Mouse (Mus musculus) heart, postnatal 36 days (tissue): ENCODE results near the gene Fgf14. TPM values are rescaled to one million over a fixed set of nuclear protein-coding genes. Genes with fewer than 3 reads are reported as not detected.
"Not testable (repeated sequence)": the region's sequence is repeated elsewhere in the genome, so short reads cannot be mapped to it uniquely, and the experiment has no call there.

Source experiments
- DNase-seq, 2 experiments: peaks; one replicate each; pipeline ENCODE4 v3.0.0; 2021 to 2022
- intact Hi-C: fragments of 180-260 bp; cut with DNase I; formaldehyde crosslinking; loops from one replicate; pipeline ENCODE4 v1.15.1; 2025
- total RNA-seq, 2 experiments: library from RNA; stranded (reverse); gene quantifications; 2 replicates each; pipeline ENCODE4 v1.2.3; 2021

The Fgf14 gene
- total RNA-seq, 2 experiments from 2014 or later = 1.4 to 1.7 TPM

- intact Hi-C loops = no loop called here
- no peak for DNase-seq
Observed at GRCm38 (mm10) chr14:124488971-124489370, 188.0 kb downstream of the Fgf14 start.

GRCm38 (mm10) chr14:124485261-124485660 lies 191.7 kb downstream of the Fgf14 start:
- intact Hi-C loops = no loop called here
- DNase-seq = no peak

- DNase-seq = no peak
- intact Hi-C loops = no loop called here
Observed at GRCm38 (mm10) chr14:124474066-124474667, 202.8 kb downstream of the Fgf14 start.

- DNase-seq = no peak
- intact Hi-C loops = no loop called here
Observed at GRCm38 (mm10) chr14:124470909-124471308, 206.0 kb downstream of the Fgf14 start.

- DNase-seq = no peak
- intact Hi-C loops = no loop called here
Observed at GRCm38 (mm10) chr14:124455120-124455519, 221.8 kb downstream of the Fgf14 start.

GRCm38 (mm10) chr14:124446096-124446840 lies 230.7 kb downstream of the Fgf14 start:
- DNase-seq = no peak
- intact Hi-C loops = no loop called here

GRCm38 (mm10) chr14:124444831-124445230 lies 232.1 kb downstream of the Fgf14 start:
- no peak for DNase-seq
- intact Hi-C loops = no loop called here

- intact Hi-C loops, DNase-seq: not testable (repeated sequence)
Observed at GRCm38 (mm10) chr14:124439298-124439697, 237.6 kb downstream of the Fgf14 start.

- intact Hi-C loops = loop anchor here (5.0 kb wide), 1 partner anchor 330 kb away; no protein-coding TSS in a partner anchor
- no peak for DNase-seq
Observed at GRCm38 (mm10) chr14:124411890-124412289, 265.0 kb downstream of the Fgf14 start.

GRCm38 (mm10) chr14:124410945-124411344 lies 266.0 kb downstream of the Fgf14 start:
- intact Hi-C loops = loop anchor here (5.0 kb wide), 1 partner anchor 331 kb away; no protein-coding TSS in a partner anchor
- no peak for DNase-seq

GRCm38 (mm10) chr14:124328391-124328790 lies 348.5 kb downstream of the Fgf14 start:
- intact Hi-C loops = no loop called here
- no peak for DNase-seq

GRCm38 (mm10) chr14:124319017-124319718 lies 357.8 kb downstream of the Fgf14 start:
- no peak for DNase-seq
- intact Hi-C loops = no loop called here

GRCm38 (mm10) chr14:124315513-124315912 lies 361.4 kb downstream of the Fgf14 start:
- intact Hi-C loops = no loop called here
- no peak for DNase-seq

- intact Hi-C loops = no loop called here
- no peak for DNase-seq
Observed at GRCm38 (mm10) chr14:124287027-124287426, 389.9 kb downstream of the Fgf14 start.

- DNase-seq = no peak
- intact Hi-C loops = no loop called here
Observed at GRCm38 (mm10) chr14:124278384-124278944, 398.5 kb downstream of the Fgf14 start.

- DNase-seq = no peak
- intact Hi-C loops = loop anchor here (1.0 kb wide), 1 partner anchor 7 kb away; no protein-coding TSS in a partner anchor
Observed at GRCm38 (mm10) chr14:124266977-124267376, 409.9 kb downstream of the Fgf14 start.

GRCm38 (mm10) chr14:124264541-124265059 lies 412.3 kb downstream of the Fgf14 start:
- intact Hi-C loops = no loop called here

GRCm38 (mm10) chr14:124263199-124263598 lies 413.7 kb downstream of the Fgf14 start:
- no peak for DNase-seq
- intact Hi-C loops = no loop called here

More at GRCm38 (mm10) chr14:124264541-124265059, 412.3 kb downstream of the Fgf14 start:
- DNase-seq = no peak

- no peak for DNase-seq
- intact Hi-C loops = no loop called here
Observed at GRCm38 (mm10) chr14:124247517-124247916, 429.4 kb downstream of the Fgf14 start.

GRCm38 (mm10) chr14:124223445-124223844 lies 453.5 kb downstream of the Fgf14 start:
- no peak for DNase-seq
- intact Hi-C loops = no loop called here

- DNase-seq = no peak
- intact Hi-C loops = no loop called here
Observed at GRCm38 (mm10) chr14:124222447-124222846, 454.5 kb downstream of the Fgf14 start.
